Mouse (Mus musculus) midbrain, embryonic 14.5 days (tissue): Measurements from ENCODE around the gene Olfr788. TPM values are rescaled to one million over a fixed set of nuclear protein-coding genes. Genes with fewer than 3 reads are reported as not detected.

Source experiments
- ATAC-seq: fragments of 200-750 bp; cut with Nextera tagmentation; 2 replicates; pipeline ENCODE4 v1.8.0; 2017; ENCODE audit warnings: moderate number of reproducible peaks, moderate library complexity; ENCODE audit not compliant: low FRiP score, low TSS enrichment
- DNase-seq: peaks from one replicate; pipeline ENCODE4 v3.0.0-alpha.2; 2015
- H3K27ac ChIP-seq: fragments of 300-500 bp; sonication (generic); replicated peaks from 2 replicates; pipeline ENCODE4 v1.5.1; 2014; ENCODE audit warnings: mild to moderate bottlenecking, low read depth, low read length, moderate library complexity
- H3K27me3 ChIP-seq: fragments of 300-500 bp; sonication (generic); 2 replicates; pipeline ENCODE4 v1.6.1; 2014; ENCODE audit warnings: low read length, control low read depth, mixed read lengths; ENCODE audit not compliant: control insufficient read depth, insufficient read depth
- H3K36me3 ChIP-seq: fragments of 300-500 bp; sonication (generic); 2 replicates; pipeline ENCODE4 v1.6.1; 2014; ENCODE audit warnings: low read length, control low read depth; ENCODE audit not compliant: control insufficient read depth, insufficient read depth
- H3K4me1 ChIP-seq: fragments of 300-500 bp; sonication (generic); 2 replicates; pipeline ENCODE4 v1.6.1; 2014; ENCODE audit warnings: mild to moderate bottlenecking, antibody characterized with exemption, low read length, control low read depth; ENCODE audit not compliant: control insufficient read depth, insufficient read depth
- H3K4me2 ChIP-seq: fragments of 300-500 bp; sonication (generic); 2 replicates; pipeline ENCODE4 v1.6.1; 2014; ENCODE audit warnings: mild to moderate bottlenecking, low read length, moderate library complexity
- H3K4me3 ChIP-seq: fragments of 300-500 bp; sonication (generic); replicated peaks from 2 replicates; pipeline ENCODE4 v1.5.1; 2014; ENCODE audit warnings: low read depth, low read length
- H3K9ac ChIP-seq: fragments of 300-500 bp; sonication (generic); replicated peaks from 2 replicates; pipeline ENCODE4 v1.6.1; 2014; ENCODE audit warnings: mild to moderate bottlenecking, low read length, moderate library complexity
- H3K9me3 ChIP-seq: fragments of 300-500 bp; sonication (generic); 2 replicates; pipeline ENCODE4 v1.6.1; 2016; ENCODE audit warnings: low read length, control low read depth, mixed read lengths; ENCODE audit not compliant: control insufficient read depth
- WGBS: fragments of 180-500 bp; shearing (Covaris S2); extraction: QIAGEN DNeasy Blood & Tissue Kit; methylation state at CpG from one replicate; pipeline ENCODE4 v1.1.7; 2014; 5-methylcytosine and 5-hydroxymethylcytosine counted together
- polyA plus RNA-seq: library from polyadenylated mRNA; unstranded; fragments of >200 nt; fragmentation: Nextera tagmentation; extraction: Ambion mirVana; gene quantifications from 2 replicates; pipeline ENCODE4 v1.2.1, GENCODE M21; 2014

Gene Olfr788
- not detected in 2 replicates for polyA plus RNA-seq

GRCm38 (mm10) chr10:129470698-129471097 lies at the start of gene Olfr788:
TSS of gene Olfr788 (plus strand) at chr10:129470998.
- no peaks in the 10 kb centered on the region for H3K4me1 ChIP-seq
- H3K9ac ChIP-seq, result no peak within 1 kb of the TSS
- H3K4me2 ChIP-seq, result no peak within 1 kb of the TSS
- DNase-seq, result no peak
- no peak for ATAC-seq
- H3K9me3 ChIP-seq, result no peaks in the 10 kb centered on the region
- no peak within 1 kb of the TSS for H3K27ac ChIP-seq
- no peak within 1 kb of the TSS for H3K4me3 ChIP-seq
- H3K27me3 ChIP-seq, result no peaks in the 10 kb centered on the region
- H3K36me3 ChIP-seq, result no peaks in the 10 kb centered on the region

- no peak within 1 kb of the TSS for H3K27ac ChIP-seq
- ATAC-seq (no peak), DNase-seq (no peak)
- H3K36me3 ChIP-seq, result no peaks in the 10 kb centered on the region
- H3K9ac ChIP-seq, result no peak within 1 kb of the TSS
- H3K4me2 ChIP-seq, result no peak within 1 kb of the TSS
- no peak within 1 kb of the TSS for H3K4me3 ChIP-seq
- H3K4me1 ChIP-seq, result no peaks in the 10 kb centered on the region
- H3K9me3 ChIP-seq, result 0 out of 2 replicates have a peak, but pooled peaks cover 2% of the 10 kb centered on the region
- no peaks in the 10 kb centered on the region for H3K27me3 ChIP-seq
These were observed 43.8 kb upstream of the Olfr788 start, which contains the start of gene Olfr786 for GRCm38 (mm10) chr10:129427006-129427405. TSS of gene Olfr786 (plus strand) at chr10:129427306.

- no peaks in the 10 kb centered on the region for H3K4me1 ChIP-seq
- H3K4me3 ChIP-seq, result no peak within 1 kb of the TSS
- no peaks in the 10 kb centered on the region for H3K27me3 ChIP-seq
- no peak within 1 kb of the TSS for H3K27ac ChIP-seq
- DNase-seq, result no peak
- no peak within 1 kb of the TSS for H3K9ac ChIP-seq
- H3K36me3 ChIP-seq, result no peaks in the 10 kb centered on the region
- H3K4me2 ChIP-seq, result no peak within 1 kb of the TSS
- no peaks in the 10 kb centered on the region for H3K9me3 ChIP-seq
- no peak for ATAC-seq
- 85% methylated on average over 3 of the region's 3 CpGs for WGBS
These were observed 9.2 kb upstream of the Olfr788 start, which contains the start of gene Olfr787 for GRCm38 (mm10) chr10:129461562-129461961. TSS of gene Olfr787 (plus strand) at chr10:129461862.

GRCm38 (mm10) chr10:129473256-129473655 lies 2.5 kb downstream of the Olfr788 start:
- no peaks in the 10 kb centered on the region for H3K4me1 ChIP-seq
- no peaks in the 10 kb centered on the region for H3K36me3 ChIP-seq
- no peaks in the 10 kb centered on the region for H3K9me3 ChIP-seq
- H3K27me3 ChIP-seq, result no peaks in the 10 kb centered on the region
- H3K9ac ChIP-seq, result no peak overlapping the region
- WGBS, result 23% methylated on average over 2 of the region's 2 CpGs
- no peak overlapping the region for H3K4me3 ChIP-seq
- no peak for ATAC-seq
- no peak overlapping the region for H3K4me2 ChIP-seq
- peak; percentile 6 for DNase-seq
- H3K27ac ChIP-seq, result no peak overlapping the region

GRCm38 (mm10) chr10:129473723-129474122 lies 2.9 kb downstream of the Olfr788 start:
- Histone ChIP-seq H3K36me3 (no peaks in the 10 kb centered on the region), H3K4me3 (no peak overlapping the region), H3K4me2 (no peak overlapping the region), H3K9ac (no peak overlapping the region), H3K27me3 (no peaks in the 10 kb centered on the region), H3K27ac (no peak overlapping the region), H3K4me1 (no peaks in the 10 kb centered on the region), H3K9me3 (no peaks in the 10 kb centered on the region)
- no peak for DNase-seq
- ATAC-seq, result no peak

- Histone ChIP-seq H3K4me2 (no peak within 1 kb of the TSS), H3K36me3 (no peaks in the 10 kb centered on the region), H3K9ac (no peak within 1 kb of the TSS), H3K27ac (no peak within 1 kb of the TSS), H3K4me3 (no peak within 1 kb of the TSS), H3K9me3 (no peaks in the 10 kb centered on the region), H3K4me1 (no peaks in the 10 kb centered on the region), H3K27me3 (no peaks in the 10 kb centered on the region)
- no peak for DNase-seq
- ATAC-seq, result no peak
- WGBS, result 73% methylated on average over 2 of the region's 2 CpGs
These were observed 13.7 kb downstream of the Olfr788 start, which contains the start of gene Olfr789 for GRCm38 (mm10) chr10:129484452-129484851. TSS of gene Olfr789 (plus strand) at chr10:129484752.

GRCm38 (mm10) chr10:129490101-129490500 lies 19.3 kb downstream of the Olfr788 start:
- no peak overlapping the region for H3K4me2 ChIP-seq
- no peaks in the 10 kb centered on the region for H3K9me3 ChIP-seq
- no peak for ATAC-seq
- no peaks in the 10 kb centered on the region for H3K4me1 ChIP-seq
- no peaks in the 10 kb centered on the region for H3K27me3 ChIP-seq
- no peak for DNase-seq
- no peak overlapping the region for H3K4me3 ChIP-seq
- WGBS, result 80% methylated on average over 2 of the region's 2 CpGs
- H3K36me3 ChIP-seq, result no peaks in the 10 kb centered on the region
- H3K27ac ChIP-seq, result no peak overlapping the region
- no peak overlapping the region for H3K9ac ChIP-seq

GRCm38 (mm10) chr10:129498192-129498591 lies 27.4 kb downstream of the Olfr788 start, which contains the start of gene Olfr790:
TSS of gene Olfr790 (plus strand) at chr10:129498492.
- Histone ChIP-seq H3K4me1 (no peaks in the 10 kb centered on the region), H3K36me3 (no peaks in the 10 kb centered on the region), H3K4me2 (no peak within 1 kb of the TSS), H3K27ac (no peak within 1 kb of the TSS), H3K4me3 (no peak within 1 kb of the TSS), H3K9me3 (no peaks in the 10 kb centered on the region), H3K9ac (no peak within 1 kb of the TSS), H3K27me3 (no peaks in the 10 kb centered on the region)
- ATAC-seq (no peak), DNase-seq (no peak)

- Histone ChIP-seq H3K9ac (no peak within 1 kb of the TSS), H3K4me2 (no peak within 1 kb of the TSS), H3K27ac (no peak within 1 kb of the TSS), H3K4me1 (no peaks in the 10 kb centered on the region), H3K27me3 (no peaks in the 10 kb centered on the region), H3K36me3 (no peaks in the 10 kb centered on the region), H3K9me3 (no peaks in the 10 kb centered on the region), H3K4me3 (no peak within 1 kb of the TSS)
- DNase-seq (no peak), ATAC-seq (no peak)
- WGBS, result 72% methylated on average over 3 of the region's 3 CpGs
These were observed 50.7 kb downstream of the Olfr788 start, which contains the start of gene Olfr791 for GRCm38 (mm10) chr10:129521492-129521891. TSS of gene Olfr791 (plus strand) at chr10:129521792.
